Mouse (Mus musculus) stomach, adult 2 months (tissue): ENCODE measurements around the gene Gulp1. TPM values are rescaled to one million over a fixed set of nuclear protein-coding genes. Genes with fewer than 3 reads are reported as not detected.

ENCODE experiments used
- polyA plus RNA-seq: library from polyadenylated mRNA; depleted of rRNA; stranded (reverse); fragments of >200 nt; gene quantifications from 2 replicates; pipeline ENCODE4 v1.2.3, GENCODE M21; 2012; rRNA removed

The Gulp1 gene
- polyA plus RNA-seq = 1.1 and 1.4 TPM in 2 replicates

DNA sequence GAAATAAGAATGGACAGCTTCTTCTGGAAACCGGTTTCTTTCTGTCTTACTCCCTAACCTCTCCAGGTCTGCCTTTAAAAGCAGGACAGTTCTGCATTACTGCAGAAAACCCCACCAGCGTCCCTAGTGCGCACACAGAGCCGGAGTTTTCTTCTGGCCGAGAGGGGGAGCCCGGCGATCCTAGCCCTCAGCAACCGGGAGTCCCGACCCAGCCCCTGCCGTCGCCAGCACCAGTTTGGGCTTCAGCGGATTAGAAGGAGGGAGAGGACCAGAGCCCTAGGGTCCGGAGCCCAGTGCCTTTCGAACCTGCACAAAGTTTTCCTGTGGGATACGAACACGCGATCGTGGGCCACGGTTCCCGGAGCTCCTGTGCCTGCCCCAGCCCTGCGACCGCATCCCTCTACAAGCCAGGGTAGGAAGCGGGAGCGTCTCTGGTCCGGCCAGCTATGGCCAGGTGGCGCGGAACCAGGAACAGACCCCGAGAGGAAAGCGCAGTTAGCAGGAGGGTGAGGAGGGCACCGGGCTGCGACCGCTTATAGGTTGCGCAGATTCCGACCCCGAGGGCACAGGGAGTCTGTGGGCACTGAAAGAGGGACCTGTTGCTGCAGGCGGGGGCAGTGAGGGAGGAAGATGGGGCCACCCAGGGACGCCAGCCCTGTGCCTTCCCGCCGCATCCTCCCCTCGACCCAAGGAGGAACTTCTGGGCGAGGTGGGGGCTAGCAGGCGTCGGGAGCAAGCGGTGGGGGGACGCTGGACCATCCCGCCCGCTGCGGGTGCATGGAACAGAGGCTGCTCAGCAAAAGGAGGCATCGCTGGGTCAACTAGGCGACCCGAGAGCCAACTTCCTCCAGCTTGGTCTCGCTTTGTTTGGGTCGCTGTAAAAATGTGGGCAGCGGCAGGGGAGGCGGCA, at the start of gene Gulp1:
Gene Gulp1, plus strand, starts transcription at position 51 of the 910 bp plus-strand sequence.

